Mouse (Mus musculus) midbrain, embryonic 13.5 days (tissue): Measurements from ENCODE around the gene Hnrnpul1. TPM values are rescaled to one million over a fixed set of nuclear protein-coding genes. Genes with fewer than 3 reads are reported as not detected.

Experiments
- ATAC-seq: fragments of 200-750 bp; cut with Nextera tagmentation; 2 replicates; pipeline ENCODE4 v1.8.0; 2017; ENCODE audit warnings: mild to moderate bottlenecking, moderate TSS enrichment, moderate library complexity
- H3K27ac ChIP-seq: fragments of 300-500 bp; sonication (generic); 2 replicates; pipeline ENCODE4 v1.5.1; 2015; ENCODE audit warnings: inconsistent platforms, mild to moderate bottlenecking, moderate library complexity
- H3K27me3 ChIP-seq: fragments of 300-500 bp; sonication (generic); 2 replicates; pipeline ENCODE4 v1.6.1; 2015; ENCODE audit warnings: mild to moderate bottlenecking, inconsistent platforms
- H3K36me3 ChIP-seq: fragments of 300-500 bp; sonication (generic); 2 replicates; pipeline ENCODE4 v1.6.1; 2015; ENCODE audit warnings: mild to moderate bottlenecking, inconsistent platforms
- H3K4me1 ChIP-seq: fragments of 300-500 bp; sonication (generic); replicated peaks from 2 replicates; pipeline ENCODE4 v1.6.1; 2015; ENCODE audit warnings: inconsistent platforms
- H3K4me2 ChIP-seq: fragments of 300-500 bp; sonication (generic); replicated peaks from 2 replicates; pipeline ENCODE4 v1.6.1; 2015; ENCODE audit warnings: moderate library complexity, mild to moderate bottlenecking, inconsistent platforms
- H3K4me3 ChIP-seq: fragments of 300-500 bp; sonication (generic); replicated peaks from 2 replicates; pipeline ENCODE4 v1.5.1; 2015; ENCODE audit warnings: mild to moderate bottlenecking, inconsistent platforms
- H3K9ac ChIP-seq: fragments of 300-500 bp; sonication (generic); replicated peaks from 2 replicates; pipeline ENCODE4 v1.6.1; 2015; ENCODE audit warnings: mild to moderate bottlenecking, inconsistent platforms
- H3K9me3 ChIP-seq: fragments of 300-500 bp; sonication (generic); 2 replicates; pipeline ENCODE4 v1.6.1; 2016; ENCODE audit warnings: mild to moderate bottlenecking, inconsistent platforms
- WGBS: fragments of 180-500 bp; shearing (Covaris S2); methylation state at CpG from one replicate; pipeline ENCODE4 v1.1.7; 2015; 5-methylcytosine and 5-hydroxymethylcytosine counted together
- polyA plus RNA-seq: library from polyadenylated mRNA; unstranded; fragments of >200 nt; fragmentation: Nextera tagmentation; extraction: Ambion mirVana; gene quantifications from 2 replicates; pipeline ENCODE4 v1.2.1, GENCODE M21; 2015

Hnrnpul1 gene
- polyA plus RNA-seq, 1 experiment from 2014 or later = 56.2 TPM

GRCm38 (mm10) chr7:25703793-25704494 lies 50.6 kb downstream of the Hnrnpul1 start:
- H3K4me1 ChIP-seq = peaks cover 15% of the 10 kb centered on the region
- H3K4me3 ChIP-seq = peak overlapping the region; percentile 35; the same call in 1 of the 2 replicates
- ATAC-seq = peak; percentile 65
- H3K36me3 ChIP-seq = no peaks in the 10 kb centered on the region
- peak overlapping the region; percentile 60; the same call in 1 of the 2 replicates for H3K4me2 ChIP-seq
- H3K9ac ChIP-seq = no peak overlapping the region
- H3K27ac ChIP-seq = no peak overlapping the region
- H3K9me3 ChIP-seq = no peaks in the 10 kb centered on the region
- peaks cover 15% of the 10 kb centered on the region for H3K27me3 ChIP-seq
- WGBS = 19% methylated on average over 10 of the region's 10 CpGs

- H3K27me3 ChIP-seq = peaks cover 19% of the 10 kb centered on the region
- no peak overlapping the region for H3K4me2 ChIP-seq
- no peak overlapping the region for H3K9ac ChIP-seq
- no peak overlapping the region for H3K4me3 ChIP-seq
- no peaks in the 10 kb centered on the region for H3K36me3 ChIP-seq
- ATAC-seq = no peak
- peaks cover 15% of the 10 kb centered on the region for H3K4me1 ChIP-seq
- H3K9me3 ChIP-seq = no peaks in the 10 kb centered on the region
- H3K27ac ChIP-seq = no peak overlapping the region
- WGBS = 94% methylated on average over 2 of the region's 2 CpGs
Observed at GRCm38 (mm10) chr7:25702350-25702749, 52.2 kb downstream of the Hnrnpul1 start.

- ATAC-seq = no peak
- Histone ChIP-seq H3K4me2 (no peak overlapping the region), H3K4me1 (peaks cover 15% of the 10 kb centered on the region), H3K36me3 (no peaks in the 10 kb centered on the region), H3K27ac (no peak overlapping the region), H3K9me3 (no peaks in the 10 kb centered on the region), H3K9ac (no peak overlapping the region), H3K27me3 (peaks cover 19% of the 10 kb centered on the region), H3K4me3 (no peak overlapping the region)
- 75% methylated on average over 12 of the region's 12 CpGs for WGBS
Observed at GRCm38 (mm10) chr7:25700732-25701131, 53.8 kb downstream of the Hnrnpul1 start.

- H3K27ac ChIP-seq = no peak overlapping the region
- WGBS = 54% methylated on average over 13 of the region's 13 CpGs
- H3K4me3 ChIP-seq = no peak overlapping the region
- H3K9ac ChIP-seq = no peak overlapping the region
- H3K4me2 ChIP-seq = no peak overlapping the region
- H3K36me3 ChIP-seq = no peaks in the 10 kb centered on the region
- H3K27me3 ChIP-seq = peaks cover 13% of the 10 kb centered on the region
- no peak for ATAC-seq
- no peaks in the 10 kb centered on the region for H3K9me3 ChIP-seq
- H3K4me1 ChIP-seq = peaks cover 11% of the 10 kb centered on the region
Observed at GRCm38 (mm10) chr7:25699851-25700250, 54.7 kb downstream of the Hnrnpul1 start.

- H3K27ac ChIP-seq = no peak overlapping the region
- H3K4me1 ChIP-seq = peaks cover 7% of the 10 kb centered on the region
- no peaks in the 10 kb centered on the region for H3K9me3 ChIP-seq
- no peak overlapping the region for H3K4me3 ChIP-seq
- no peak overlapping the region for H3K9ac ChIP-seq
- WGBS = 38% methylated on average over 8 of the region's 8 CpGs
- H3K4me2 ChIP-seq = no peak overlapping the region
- peak; percentile 18; the same call in 1 of the 2 replicates for ATAC-seq
- peaks cover 40% of the 10 kb centered on the region for H3K27me3 ChIP-seq
- no peaks in the 10 kb centered on the region for H3K36me3 ChIP-seq
Observed at GRCm38 (mm10) chr7:25694104-25694503, 60.5 kb downstream of the Hnrnpul1 start.

- H3K4me3 ChIP-seq = 0 out of 2 replicates have a peak overlapping the region, but pooled peaks have one; percentile 43
- H3K4me2 ChIP-seq = peak overlapping the region; percentile 62; the same call in 1 of the 2 replicates
- H3K27me3 ChIP-seq = peaks cover 77% of the 10 kb centered on the region
- H3K9ac ChIP-seq = no peak overlapping the region
- no peak for ATAC-seq
- H3K36me3 ChIP-seq = no peaks in the 10 kb centered on the region
- no peaks in the 10 kb centered on the region for H3K9me3 ChIP-seq
- peaks cover 40% of the 10 kb centered on the region for H3K4me1 ChIP-seq
- 32% methylated on average over 5 of the region's 5 CpGs for WGBS
- no peak overlapping the region for H3K27ac ChIP-seq
Observed at GRCm38 (mm10) chr7:25690051-25690450, 64.5 kb downstream of the Hnrnpul1 start.

GRCm38 (mm10) chr7:25689603-25690021 lies 64.9 kb downstream of the Hnrnpul1 start:
- peak overlapping the region; percentile 62 for H3K4me2 ChIP-seq
- peaks cover 81% of the 10 kb centered on the region for H3K27me3 ChIP-seq
- WGBS = 14% methylated on average over 12 of the region's 12 CpGs
- no peaks in the 10 kb centered on the region for H3K9me3 ChIP-seq
- H3K27ac ChIP-seq = no peak overlapping the region
- H3K36me3 ChIP-seq = no peaks in the 10 kb centered on the region
- no peak for ATAC-seq
- no peak overlapping the region for H3K9ac ChIP-seq
- H3K4me1 ChIP-seq = peaks cover 40% of the 10 kb centered on the region
- H3K4me3 ChIP-seq = peak overlapping the region; percentile 43

- Histone ChIP-seq H3K4me3 (peak overlapping the region; percentile 43), H3K36me3 (no peaks in the 10 kb centered on the region), H3K27ac (no peak overlapping the region), H3K9me3 (no peaks in the 10 kb centered on the region), H3K4me2 (peak overlapping the region; percentile 62), H3K4me1 (peaks cover 40% of the 10 kb centered on the region), H3K9ac (peak overlapping the region; percentile 37; the same call in 1 of the 2 replicates), H3K27me3 (peaks cover 81% of the 10 kb centered on the region)
- 1% methylated on average over 51 of the region's 52 CpGs for WGBS
- ATAC-seq = 0 out of 2 replicates have a peak, but pooled peaks have one; percentile 22
Observed at GRCm38 (mm10) chr7:25688810-25689586, 65.6 kb downstream of the Hnrnpul1 start.

- Histone ChIP-seq H3K9ac (peak overlapping the region; percentile 24), H3K9me3 (no peaks in the 10 kb centered on the region), H3K4me3 (peak overlapping the region; percentile 43), H3K27ac (no peak overlapping the region), H3K27me3 (peaks cover 80% of the 10 kb centered on the region), H3K4me1 (peaks cover 37% of the 10 kb centered on the region), H3K36me3 (peaks cover 3% of the 10 kb centered on the region; the same call in 1 of the 2 replicates), H3K4me2 (peak overlapping the region; percentile 62)
- no peak for ATAC-seq
- WGBS = under 1% methylated on average over 47 of the region's 47 CpGs
Observed at GRCm38 (mm10) chr7:25687811-25688401, 66.7 kb downstream of the Hnrnpul1 start.

GRCm38 (mm10) chr7:25686680-25687531 lies 67.7 kb downstream of the Hnrnpul1 start, which contains the start of gene Tgfb1:
Gene Tgfb1 (plus strand): TSS chr7:25687002.
- under 1% methylated on average over 63 of the region's 69 CpGs for WGBS
- Histone ChIP-seq H3K27ac (no peak within 1 kb of the TSS), H3K4me3 (peak within 1 kb of the TSS; percentile 43), H3K27me3 (peaks cover 70% of the 10 kb centered on the region), H3K36me3 (peaks cover 6% of the 10 kb centered on the region; the same call in 1 of the 2 replicates), H3K9me3 (no peaks in the 10 kb centered on the region), H3K4me1 (peaks cover 41% of the 10 kb centered on the region), H3K4me2 (peak within 1 kb of the TSS; percentile 62), H3K9ac (peak within 1 kb of the TSS; percentile 32)
- peak; percentile 29; the same call in 1 of the 2 replicates for ATAC-seq

- Histone ChIP-seq H3K36me3 (peaks cover 6% of the 10 kb centered on the region; the same call in 1 of the 2 replicates), H3K4me2 (peak overlapping the region; percentile 62; the same call in 1 of the 2 replicates), H3K4me3 (no peak overlapping the region), H3K9ac (0 out of 2 replicates have a peak overlapping the region, but pooled peaks have one; percentile 6), H3K27me3 (peaks cover 64% of the 10 kb centered on the region), H3K9me3 (no peaks in the 10 kb centered on the region), H3K4me1 (peaks cover 50% of the 10 kb centered on the region), H3K27ac (no peak overlapping the region)
- 72% methylated on average over 21 of the region's 21 CpGs for WGBS
- no peak for ATAC-seq
Observed at GRCm38 (mm10) chr7:25685926-25686470, 68.6 kb downstream of the Hnrnpul1 start.
